13 mouse cellular contexts compared by ENCODE assay signal in the genomic region with DNA sequence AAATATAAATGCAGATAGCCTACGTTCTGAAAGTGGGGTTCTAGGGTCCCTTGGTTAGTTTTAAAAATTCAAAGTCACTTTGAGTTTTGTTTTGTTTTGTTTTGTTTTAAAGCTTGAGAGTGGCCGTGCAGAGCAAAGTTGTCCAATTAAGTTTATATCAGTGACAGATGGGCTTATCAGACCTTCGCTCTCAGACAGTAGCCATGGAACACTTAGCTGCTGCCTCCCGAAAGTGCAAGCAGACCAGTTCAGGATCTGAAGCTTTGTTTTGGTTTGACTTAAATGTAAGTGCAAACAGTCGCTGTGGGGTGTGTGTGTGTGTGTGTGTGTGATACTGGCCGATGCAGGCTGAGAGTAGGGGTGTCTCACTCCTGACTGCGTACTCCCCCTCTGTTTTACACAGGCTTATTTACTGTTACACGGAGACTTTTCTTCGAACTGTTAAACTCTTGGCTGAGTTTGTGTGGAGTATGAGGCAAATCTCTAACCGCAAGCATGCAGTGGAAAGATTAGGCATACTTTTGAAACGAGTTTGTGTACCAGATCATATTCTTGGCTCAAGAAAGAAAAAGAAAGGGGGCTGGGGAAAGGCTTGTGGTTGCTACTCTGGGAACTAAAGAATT. TPM values are rescaled to one million over a fixed set of nuclear protein-coding genes. Genes with fewer than 3 reads are reported as not detected.
A peak's percentile ranks its signal among the peaks of the same experiment; 100 is the strongest.
DNase-seq lines count a peak whose midpoint lies in the region; ATAC-seq and TF ChIP-seq lines count a peak whose summit lies in the region.
"Had no signal": no experiment of that assay in that cellular context is flagged by ENCODE, and none has a peak within 500 bp of the region (broad histone marks: within the 10 kb centered on the region; RNA-seq: fewer than 3 reads in every experiment).

No protein-coding gene starts in this region.

- peaks cover 2% of the 10 kb centered on the region for H3K4me1 ChIP-seq in heart, adult 2 months (ENCODE audit: control insufficient read depth, insufficient read depth, low read length)
- H3K4me1 ChIP-seq in intestine, embryonic 15.5 days (replicated peaks), result 0 out of 2 replicates have a peak, but pooled peaks cover 6% of the 10 kb centered on the region
- H3K4me1 ChIP-seq in neural tube, embryonic 15.5 days, result no peaks in the 10 kb centered on the region
- H3K4me1 ChIP-seq: midbrain, embryonic 13.5 days had no signal

- CTCF ChIA-PET in Patski (lab: Charles Lee), result interaction anchor here (1.0 to 1.3 kb wide), 2 partner anchors 21 to 35 kb away, joined by 3 read pairs; no protein-coding TSS in a partner anchor

- WGBS in heart, adult 2 months, result 43% methylated on average over 11 of the region's 11 CpGs
- WGBS in intestine, embryonic 15.5 days, result 48% methylated on average over 11 of the region's 11 CpGs
- 86% methylated on average over 11 of the region's 11 CpGs for WGBS in neural tube, embryonic 15.5 days

- H3K9me3 ChIP-seq in intestine, embryonic 15.5 days, result no peaks in the 10 kb centered on the region
- H3K9me3 ChIP-seq in neural tube, embryonic 15.5 days (replicated peaks), result no peaks in the 10 kb centered on the region
- H3K9me3 ChIP-seq: midbrain, embryonic 13.5 days had no signal

- TF ChIP-seq POLR2A in heart, adult 2 months (IDR thresholded peaks at IDR 0.05; ENCODE audit: insufficient read depth, low read depth, low read length), result no peak

- H3K9ac ChIP-seq in heart, adult 2 months (ENCODE audit: low read depth, low read length), result peak overlapping the region; percentile 33; the same call in 1 of the 2 replicates
- H3K9ac ChIP-seq in intestine, embryonic 15.5 days, result no peak overlapping the region
- H3K9ac ChIP-seq in neural tube, embryonic 15.5 days (replicated peaks), result no peak overlapping the region
- H3K9ac ChIP-seq: forebrain, postnatal 0 days; midbrain, embryonic 13.5 days had no signal

- intact Hi-C loops in heart, adult 2 months (cut with DNase I), result no loop called here
- intact Hi-C loops in heart, postnatal 14 days (cut with DNase I), result no loop called here

- DNase-seq in heart, adult 2 months, result peak; percentile 9 to 20
- no peak for DNase-seq in heart, postnatal 14 days
- peak; percentile 84 for DNase-seq in Patski (ENCODE audit: low read depth, low spot score)
- DNase-seq in lung, postnatal 36 days, result peak; percentile 54
- DNase-seq in thymus, adult 18-20 months, result no peak
- no peak for DNase-seq in spleen, postnatal 4 days (ENCODE audit: low spot score in 2 of 2)
- DNase-seq: cerebellum, postnatal 36 days; forebrain, postnatal 0 days had no signal

- H3K27me3 ChIP-seq in heart, adult 2 months (ENCODE audit: control insufficient read depth, insufficient read depth, low read length), result no peaks in the 10 kb centered on the region
- no peaks in the 10 kb centered on the region for H3K27me3 ChIP-seq in Patski
- no peaks in the 10 kb centered on the region for H3K27me3 ChIP-seq in intestine, embryonic 15.5 days (replicated peaks)
- no peaks in the 10 kb centered on the region for H3K27me3 ChIP-seq in neural tube, embryonic 15.5 days (replicated peaks)
- H3K27me3 ChIP-seq: midbrain, embryonic 13.5 days had no signal

- TF ChIP-seq CTCF in heart, adult 2 months (IDR thresholded peaks at IDR 0.05), result no peak
- no peak for TF ChIP-seq CTCF in Patski (IDR thresholded peaks at IDR 0.05)

- no peak for TF ChIP-seq EP300 in heart, adult 2 months (IDR thresholded peaks at IDR 0.05; ENCODE audit: insufficient read depth, low read depth, low read length)

- H3K36me3 ChIP-seq in heart, adult 2 months (ENCODE audit: control insufficient read depth, insufficient read depth, low read length), result no peaks in the 10 kb centered on the region
- H3K36me3 ChIP-seq in intestine, embryonic 15.5 days, result no peaks in the 10 kb centered on the region
- no peaks in the 10 kb centered on the region for H3K36me3 ChIP-seq in neural tube, embryonic 15.5 days
- H3K36me3 ChIP-seq: midbrain, embryonic 13.5 days had no signal

- POLR2A ChIA-PET in Patski (lab: Charles Lee), result interaction anchor here (0.7 kb wide), 1 partner anchor 12 kb away, joined by 3 read pairs; no protein-coding TSS in a partner anchor

- in situ Hi-C loops in Patski (cut with MboI; ENCODE audit: low pct_unique_long_range_greater_than_20kb), result no loop called here

- peak overlapping the region; percentile 15; the same call in 1 of the 2 replicates for H3K27ac ChIP-seq in heart, adult 2 months
- peak overlapping the region; percentile 52; the same call in 1 of the 2 replicates for H3K27ac ChIP-seq in intestine, embryonic 15.5 days
- no peak overlapping the region for H3K27ac ChIP-seq in neural tube, embryonic 15.5 days (replicated peaks)
- H3K27ac ChIP-seq: midbrain, embryonic 13.5 days had no signal

- no peaks in the 10 kb centered on the region for H3K79me2 ChIP-seq in heart, adult 2 months (replicated peaks; ENCODE audit: control insufficient read depth, insufficient read depth, low read length)

- H3K4me3 ChIP-seq in heart, adult 2 months, result no peak overlapping the region
- no peak overlapping the region for H3K4me3 ChIP-seq in intestine, embryonic 15.5 days (replicated peaks)
- no peak overlapping the region for H3K4me3 ChIP-seq in neural tube, embryonic 15.5 days (replicated peaks)
- H3K4me3 ChIP-seq: midbrain, embryonic 13.5 days had no signal

- peak; percentile 82 for ATAC-seq in Patski
- 0 out of 2 replicates have a peak, but pooled peaks have one; percentile 28 for ATAC-seq in intestine, embryonic 15.5 days
- no peak for ATAC-seq in neural tube, embryonic 15.5 days (ENCODE audit: low FRiP score)
- ATAC-seq: forebrain, postnatal 0 days; midbrain, embryonic 13.5 days had no signal

- peak overlapping the region; percentile 30; the same call in 1 of the 2 replicates for H3K4me2 ChIP-seq in intestine, embryonic 15.5 days (replicated peaks)
- H3K4me2 ChIP-seq in neural tube, embryonic 15.5 days, result no peak overlapping the region
- H3K4me2 ChIP-seq: midbrain, embryonic 13.5 days had no signal

RNA-seq across cellular contexts. Expression of a gene that starts 37.9 kb away (rescaled TPM):
- not detected for total RNA-seq in heart, adult 2 months (2021)
- 1.00 TPM in 1 of 2 replicates, not detected in the other for polyA plus RNA-seq in heart, adult 2 months (2012; rRNA removed)
- under 1 TPM in 1 of 2 experiments, not detected in 1; 0.22 TPM for total RNA-seq in heart, postnatal 14 days (2021)
- 0.04 TPM for polyA plus RNA-seq in Patski (2021)
- 0.18 and 0.19 TPM in 2 replicates for polyA plus RNA-seq in intestine, embryonic 15.5 days (2015; fragmentation: Nextera tagmentation; extraction: Ambion mirVana)
- polyA plus RNA-seq in neural tube, embryonic 15.5 days (2015; fragmentation: Nextera tagmentation; extraction: Ambion mirVana), result not detected in 2 replicates
- total RNA-seq: forebrain, postnatal 0 days; left cerebral cortex, postnatal 36 days had no signal
- polyA plus RNA-seq: brain, embryonic 14.5 days; forebrain, postnatal 0 days; midbrain, embryonic 13.5 days had no signal

RNA-seq across cellular contexts. Expression of a gene that starts 46.4 kb away (rescaled TPM):
- not detected for total RNA-seq in heart, adult 2 months (2021)
- not detected in 2 replicates for polyA plus RNA-seq in heart, adult 2 months (2012; rRNA removed)
- not detected for total RNA-seq in heart, postnatal 14 days (2021)
- polyA plus RNA-seq in Patski (2021), result not detected
- 0.14 TPM in 1 of 2 replicates, not detected in the other for polyA plus RNA-seq in intestine, embryonic 15.5 days (2015; fragmentation: Nextera tagmentation; extraction: Ambion mirVana)
- 0.18 and 0.20 TPM in 2 replicates for polyA plus RNA-seq in neural tube, embryonic 15.5 days (2015; fragmentation: Nextera tagmentation; extraction: Ambion mirVana)
- total RNA-seq: forebrain, postnatal 0 days; left cerebral cortex, postnatal 36 days had no signal
- polyA plus RNA-seq: brain, embryonic 14.5 days; forebrain, postnatal 0 days; midbrain, embryonic 13.5 days had no signal

RNA-seq across cellular contexts. Expression of a gene that starts 58.8 kb away (rescaled TPM):
- total RNA-seq in heart, adult 2 months (2021), result 1 to 10 TPM in 1 of 2 experiments, under 1 TPM in 1; 0.48 to 1.0 TPM
- polyA plus RNA-seq in heart, adult 2 months (2012; rRNA removed), result 2.0 and 2.8 TPM in 2 replicates
- total RNA-seq in heart, postnatal 14 days (2021), result under 1 TPM; 0.36 to 0.61 TPM
- 86.7 TPM for polyA plus RNA-seq in Patski (2021)
- 0.39 and 0.68 TPM in 2 replicates for polyA plus RNA-seq in intestine, embryonic 15.5 days (2015; fragmentation: Nextera tagmentation; extraction: Ambion mirVana)
- polyA plus RNA-seq in neural tube, embryonic 15.5 days (2015; fragmentation: Nextera tagmentation; extraction: Ambion mirVana), result 0.27 and 0.63 TPM in 2 replicates
- total RNA-seq: forebrain, postnatal 0 days; left cerebral cortex, postnatal 36 days had no signal
- polyA plus RNA-seq: midbrain, embryonic 13.5 days had no signal

Comparison
In these comparisons a context has a peak if more than half of its experiments do, and no peak if none do; other contexts are left out.
1. DNase-seq: peak in heart, adult 2 months (2 of 2), Patski (single experiment) and lung, postnatal 36 days (single experiment); none in heart, postnatal 14 days (0 of 2), thymus, adult 18-20 months (0 of 2) and spleen, postnatal 4 days (0 of 2).
2. RNA of a gene that starts 58.8 kb away (polyA plus RNA-seq): 86.7 TPM in Patski (single experiment); 2.0 to 2.8 TPM in heart, adult 2 months, 0.39 to 0.68 TPM in intestine, embryonic 15.5 days and 0.27 to 0.63 TPM in neural tube, embryonic 15.5 days; every median in the first group is over 10 times any median in the second.